Mouse (Mus musculus) naive thymus-derived CD4-positive, alpha-beta T cell, adult 2 months (primary cell): ENCODE data around the gene Ap4e1.

ENCODE experiments used
- DNase-seq: peaks from one replicate; pipeline ENCODE4 v3.0.0-alpha.2; 2011; ENCODE audit warnings: low read depth

Ap4e1 gene

DNA sequence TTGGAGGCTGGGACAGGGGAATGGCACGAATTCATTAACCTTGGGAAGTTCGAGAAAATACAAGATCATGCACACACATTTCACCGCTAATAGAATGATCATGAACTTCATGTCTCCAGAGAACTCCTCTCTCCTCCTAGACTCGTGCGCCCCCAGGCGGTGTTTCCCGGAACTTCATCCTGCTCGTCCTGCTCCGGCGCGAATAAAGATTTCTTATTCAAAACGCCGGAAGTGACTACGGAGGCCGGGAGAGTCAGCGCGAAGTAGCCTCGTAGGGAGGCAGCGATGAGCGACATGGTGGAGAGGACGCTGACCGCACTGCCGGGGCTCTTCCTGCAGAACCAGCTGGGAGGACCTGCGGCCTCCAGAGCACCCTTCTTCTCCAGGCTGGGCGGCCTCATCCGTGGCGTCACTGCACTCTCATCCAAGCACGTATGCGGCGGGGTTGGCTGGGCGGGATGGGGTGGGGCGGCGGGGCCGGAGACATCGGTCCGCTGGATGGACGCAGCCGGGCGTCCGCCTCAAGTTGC, at the start of gene Ap4e1:
TSS of gene Ap4e1 (plus strand) at position 249 of the 530 bp plus-strand sequence.
- peak; percentile 97 for DNase-seq

DNA sequence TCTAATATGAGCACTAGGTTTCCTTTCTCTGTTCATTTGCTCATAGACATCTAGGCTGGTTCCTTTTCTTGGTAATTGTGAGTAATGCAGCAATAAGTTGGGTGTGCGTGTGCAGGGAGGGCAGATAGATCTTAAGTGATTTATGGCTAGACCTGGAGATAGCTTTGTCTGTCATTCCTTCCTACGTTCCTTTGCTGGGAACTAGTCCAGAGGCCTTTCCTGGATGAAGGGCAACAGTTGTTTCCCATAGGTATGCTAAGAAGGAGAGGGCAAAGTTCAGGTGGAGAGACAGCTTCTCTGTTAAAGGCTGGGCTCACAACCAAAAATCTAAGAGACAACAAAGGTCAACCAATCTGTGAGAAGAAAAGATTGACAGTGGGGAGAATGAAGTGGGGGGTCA, 46.8 kb upstream of the Ap4e1 start:
- DNase-seq: no peak

DNA sequence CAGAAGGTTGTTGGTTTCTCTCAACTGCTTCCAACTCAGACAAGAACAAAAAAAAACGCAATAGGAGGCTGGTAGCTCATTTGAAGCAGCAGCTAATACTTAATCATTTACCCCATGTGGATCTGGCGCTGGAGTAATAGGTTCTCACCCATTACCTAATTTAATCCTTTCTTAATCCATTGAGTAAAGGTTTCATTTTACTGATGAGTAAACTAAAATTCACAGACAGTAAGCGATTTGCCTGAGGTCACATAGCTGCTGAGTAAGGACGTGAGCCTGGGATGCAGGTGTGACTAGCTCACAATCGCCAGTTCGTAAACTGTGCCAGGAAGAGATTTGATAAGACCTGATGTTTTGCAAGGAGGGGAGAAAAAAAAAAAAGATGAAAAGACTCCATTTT, 31.1 kb upstream of the Ap4e1 start:
- no peak for DNase-seq

DNA sequence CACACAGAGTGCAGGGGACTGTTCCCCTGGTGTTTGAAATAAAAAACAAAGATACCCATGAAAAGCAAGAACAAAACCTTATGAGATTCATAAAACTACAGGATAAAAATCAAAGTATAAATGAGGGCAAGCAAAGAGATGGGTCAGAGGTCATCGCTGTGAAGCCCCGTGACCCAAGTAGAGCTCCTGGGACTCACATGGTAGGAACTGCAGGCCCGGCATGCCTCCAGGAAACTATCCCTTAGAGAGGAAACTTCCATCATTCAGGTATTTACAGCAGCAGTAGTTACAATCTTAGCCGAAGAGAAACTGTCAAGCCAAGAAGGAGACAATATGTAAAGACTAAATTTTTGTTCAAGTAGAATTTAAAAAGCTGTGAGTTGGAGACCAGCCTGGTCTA, 25.3 kb upstream of the Ap4e1 start:
- no peak for DNase-seq

DNA sequence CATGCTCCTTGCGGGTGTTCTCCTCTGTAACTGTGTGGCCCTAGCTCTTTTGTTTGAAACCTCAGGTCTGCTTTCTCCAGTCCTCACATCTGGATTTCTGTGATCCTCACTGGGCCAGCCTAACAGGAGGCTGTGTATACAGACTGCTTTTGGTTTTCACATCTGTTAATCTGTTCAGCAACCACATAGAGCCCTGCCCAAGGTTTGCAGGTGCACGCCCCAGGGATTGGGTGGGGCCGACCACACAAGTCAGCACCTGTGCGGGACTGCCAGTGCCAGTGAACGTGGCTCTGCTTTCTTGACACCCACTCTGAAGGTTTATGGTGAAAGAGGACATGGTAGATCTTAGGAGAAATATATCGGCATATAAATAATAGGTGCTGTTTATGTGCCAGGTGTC, 18.6 kb upstream of the Ap4e1 start:
- DNase-seq: no peak

DNA sequence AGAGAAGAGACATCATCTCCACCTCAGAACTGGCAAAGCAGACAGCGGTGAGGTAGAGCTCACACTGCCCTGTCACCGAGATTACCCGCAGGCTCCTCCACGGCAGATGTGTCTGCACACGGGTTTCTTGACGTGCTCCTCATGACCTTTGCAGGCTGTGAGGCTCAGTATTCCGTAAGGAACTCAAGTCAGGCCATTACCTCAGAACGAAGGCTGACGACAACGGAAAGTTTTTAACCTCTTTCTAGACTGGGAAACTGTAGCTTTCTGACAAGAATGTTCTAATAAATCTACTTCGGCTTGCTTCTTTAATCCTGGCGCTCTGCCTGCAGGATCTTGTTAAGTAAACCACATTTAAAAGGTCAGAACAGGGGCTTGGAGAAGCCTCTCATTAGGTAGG, 15.8 kb upstream of the Ap4e1 start:
- DNase-seq: no peak

DNA sequence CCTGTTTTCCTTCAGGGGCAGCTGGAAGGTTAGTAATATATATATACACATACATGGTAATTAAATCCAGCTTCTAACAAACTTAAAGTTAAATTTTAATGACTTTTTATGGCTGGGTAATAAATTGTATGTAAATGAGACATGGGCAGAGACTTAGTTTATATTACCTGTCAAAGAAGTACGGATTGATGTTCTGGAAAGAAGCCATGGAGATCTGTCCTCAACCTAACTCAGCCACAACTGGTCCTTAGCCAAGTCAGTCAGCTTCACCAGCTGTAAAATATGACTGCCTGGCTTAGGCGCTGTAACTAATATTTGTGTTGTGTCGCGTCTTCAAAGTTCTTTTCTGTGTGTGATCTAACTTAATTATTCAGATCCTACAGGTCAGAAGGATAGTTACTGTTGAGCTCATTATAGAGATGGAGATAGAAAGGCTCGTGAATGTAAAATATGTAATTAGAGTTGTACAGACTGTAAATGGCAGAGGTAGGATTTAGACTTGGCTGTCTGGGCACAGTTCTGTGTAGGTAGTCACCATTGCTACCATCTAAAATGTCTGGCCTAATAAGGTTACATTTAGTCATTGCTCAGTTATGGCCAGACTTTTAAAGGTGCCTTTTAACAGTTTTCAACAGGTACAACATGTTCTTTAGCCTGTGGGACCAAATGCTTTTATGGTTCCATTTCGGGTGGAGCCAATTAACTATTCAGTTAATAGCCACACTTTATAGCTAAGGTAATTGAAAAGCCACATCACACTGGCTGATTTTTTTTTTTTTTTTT, 13.9 kb upstream of the Ap4e1 start:
- no peak for DNase-seq

DNA sequence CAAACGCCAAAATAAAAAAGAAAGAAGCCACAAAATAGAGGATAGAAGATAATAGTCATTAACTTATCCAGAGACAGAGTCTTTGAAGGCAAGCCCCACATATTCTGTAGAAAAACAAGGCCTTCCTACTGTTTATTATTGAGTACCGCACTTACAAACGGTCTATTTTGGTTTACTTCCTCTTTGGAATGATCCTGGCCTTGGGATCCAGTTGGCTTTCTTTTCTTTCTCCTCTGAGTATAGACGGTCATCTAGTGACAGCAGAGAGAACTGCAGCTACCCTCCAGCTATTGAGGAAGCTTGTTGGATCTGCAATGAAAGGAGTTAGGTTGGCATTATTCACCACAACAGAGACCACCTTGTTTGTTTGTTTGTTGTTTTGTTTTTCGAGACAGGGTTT, 11.8 kb upstream of the Ap4e1 start:
- DNase-seq: no peak

DNA sequence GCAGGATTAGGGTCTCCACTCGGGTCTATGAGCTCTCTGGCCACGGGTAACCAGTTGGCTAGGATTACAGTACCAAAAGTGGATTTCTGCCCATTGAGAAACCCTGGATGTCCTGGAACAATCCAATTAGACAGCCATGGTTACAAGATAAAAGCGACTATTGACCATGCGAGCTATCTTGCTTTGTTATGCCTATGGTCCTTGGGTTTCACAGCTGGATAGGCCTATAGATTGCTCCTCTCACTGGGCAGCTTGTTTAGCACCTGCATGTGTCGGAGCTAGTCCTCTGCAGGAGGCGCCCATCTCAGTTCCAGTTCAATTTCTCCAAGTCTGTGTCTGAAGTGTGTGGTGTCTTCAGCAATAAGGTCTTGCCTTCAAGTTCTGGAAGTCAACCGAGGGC, 10.3 kb upstream of the Ap4e1 start:
- DNase-seq: no peak

DNA sequence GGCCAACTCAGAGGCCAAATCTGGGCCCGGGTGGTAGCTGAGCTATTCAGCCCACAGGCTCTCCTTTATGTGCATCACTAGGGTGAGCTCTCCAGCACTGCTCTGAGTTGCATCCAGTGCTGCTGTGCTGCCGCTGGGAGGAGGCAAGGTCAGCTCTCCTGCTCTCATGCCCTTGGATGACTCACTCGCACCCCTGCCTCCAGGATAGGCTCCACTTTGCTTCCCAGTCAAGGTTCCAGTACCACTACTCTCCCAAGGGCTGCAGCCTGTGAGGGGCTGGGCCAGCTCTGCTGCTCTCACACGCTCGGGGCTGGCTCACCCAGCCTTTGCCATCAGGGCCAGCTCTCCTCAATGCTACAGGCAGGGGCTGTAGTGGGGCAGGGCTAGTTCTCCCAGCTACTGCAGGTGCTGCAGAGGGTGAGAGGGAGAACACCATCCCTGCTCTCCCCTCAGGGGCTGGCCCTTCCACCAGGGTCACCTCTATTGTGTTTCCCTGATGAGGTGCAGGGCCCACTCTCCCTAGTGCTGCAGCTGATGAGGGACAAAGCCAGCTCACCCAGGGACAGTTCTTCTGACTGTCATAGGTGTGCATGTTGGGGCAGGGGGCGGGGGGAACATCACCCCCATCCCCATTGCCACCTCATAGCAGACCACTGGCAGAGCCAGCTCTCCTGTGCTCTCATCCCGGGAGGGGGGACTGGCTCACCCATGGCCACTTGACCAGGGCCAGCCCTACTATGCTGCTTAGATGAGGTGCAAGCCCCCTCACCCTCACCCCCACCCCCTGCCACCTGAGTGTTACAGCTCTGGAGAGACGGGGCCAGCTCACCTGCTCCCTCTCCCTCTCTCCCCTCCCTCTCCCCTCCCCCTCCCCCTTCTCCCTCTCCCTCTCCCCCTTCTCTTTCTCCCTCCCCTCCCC, 7.9 kb upstream of the Ap4e1 start:
- no peak for DNase-seq

DNA sequence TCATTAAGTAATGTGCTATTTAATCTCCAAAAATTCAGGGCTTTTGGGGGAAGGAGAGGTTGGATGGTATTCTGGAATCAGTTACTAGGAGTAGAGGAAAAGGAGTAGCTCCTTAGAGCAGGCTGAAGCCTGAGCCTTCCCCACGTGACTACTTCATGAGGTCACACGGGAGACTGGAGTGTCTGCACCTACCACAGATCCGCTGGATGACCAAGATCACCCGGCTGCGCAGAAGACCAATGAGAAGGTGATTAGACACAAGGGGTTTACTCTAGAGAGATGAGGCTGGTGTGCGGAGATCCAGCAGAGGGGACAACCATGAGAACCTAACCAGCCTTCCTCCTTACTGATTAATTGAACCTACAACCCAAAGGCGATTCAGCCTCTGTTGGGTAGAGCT, 4.5 kb upstream of the Ap4e1 start:
- no peak for DNase-seq

DNA sequence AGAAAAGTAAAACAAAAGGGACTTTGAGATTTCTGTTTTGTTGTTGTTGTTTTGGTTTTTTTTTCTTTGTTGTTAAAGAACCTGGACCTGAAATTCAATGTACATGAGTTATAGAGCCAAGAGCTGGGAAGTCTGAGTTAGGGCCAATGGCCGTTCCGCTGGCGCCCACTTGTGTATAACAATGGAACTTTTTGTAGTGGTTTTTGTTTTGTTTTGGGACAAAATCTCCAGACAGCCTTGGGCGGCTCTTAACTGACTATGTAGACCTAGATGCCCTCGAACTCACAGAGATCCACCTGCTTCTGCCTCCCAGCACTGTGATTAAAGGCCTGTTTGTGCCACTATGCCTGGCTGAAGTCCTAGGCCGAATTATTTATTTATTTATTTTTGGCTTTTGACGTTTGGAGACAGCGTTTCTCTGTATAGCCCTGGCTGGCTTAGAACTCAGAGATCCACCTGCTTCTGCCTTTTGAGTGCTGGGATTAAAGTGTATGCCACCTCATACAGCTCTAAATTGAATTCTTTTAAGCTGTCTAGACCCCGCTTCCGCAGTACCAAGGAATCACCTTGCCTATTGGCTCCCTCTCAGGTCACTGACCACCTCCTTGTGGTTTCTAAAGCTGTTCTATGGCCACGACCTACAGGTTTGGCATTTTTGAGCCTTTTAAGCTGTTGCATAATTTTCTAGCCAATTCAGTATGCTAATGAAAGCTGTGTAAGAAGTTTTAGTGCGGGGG, 1.7 kb upstream of the Ap4e1 start:
- peak; percentile 79 for DNase-seq

DNA sequence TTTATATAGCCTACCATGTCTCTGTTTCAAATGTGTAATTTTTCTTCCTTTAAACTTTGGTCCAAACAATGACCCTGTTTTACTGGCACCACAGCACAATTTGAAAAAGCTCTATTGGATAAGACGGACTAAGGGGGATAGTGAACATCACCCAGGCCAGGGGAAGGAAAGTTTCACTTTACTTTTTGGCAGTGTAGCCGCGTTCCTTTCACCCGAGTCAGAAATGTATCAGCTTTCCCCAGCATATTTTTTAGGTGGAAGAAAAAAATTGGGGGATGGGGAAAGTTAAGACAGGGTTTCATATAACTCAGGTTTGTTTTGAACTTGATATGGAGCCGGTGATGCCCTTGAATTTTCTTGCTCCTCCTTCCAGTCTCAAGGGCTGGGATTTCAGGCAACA, 1.0 kb upstream of the Ap4e1 start:
- peak; percentile 9 for DNase-seq

DNA sequence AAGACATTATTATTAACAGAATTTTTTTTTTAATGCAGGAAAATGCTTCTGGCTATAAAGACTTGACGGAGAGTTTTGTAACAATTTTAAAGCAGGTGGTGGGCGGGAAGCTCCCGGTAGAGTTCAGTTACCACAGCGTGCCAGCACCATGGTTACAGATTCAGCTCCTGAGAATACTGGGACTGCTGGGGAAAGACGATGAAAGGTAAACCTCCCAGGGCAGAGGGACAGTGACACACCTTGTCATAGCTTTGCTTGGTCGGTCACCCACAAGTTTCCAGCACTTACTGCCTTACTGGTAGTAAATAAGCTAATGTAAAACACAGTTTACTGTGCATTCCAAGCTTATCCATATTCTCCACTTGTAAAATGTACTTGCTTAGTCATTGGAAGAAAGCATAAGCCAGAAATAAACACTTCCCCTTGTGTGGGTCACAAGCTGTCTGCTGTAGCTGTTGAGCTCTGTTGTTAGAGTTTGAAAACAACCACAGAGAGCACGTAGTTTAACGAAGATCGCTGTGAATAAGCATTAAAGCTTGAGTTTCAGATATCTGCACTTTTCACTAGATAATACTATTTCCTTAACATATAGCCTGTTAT, 26.6 kb downstream of the Ap4e1 start:
- DNase-seq: no peak

DNA sequence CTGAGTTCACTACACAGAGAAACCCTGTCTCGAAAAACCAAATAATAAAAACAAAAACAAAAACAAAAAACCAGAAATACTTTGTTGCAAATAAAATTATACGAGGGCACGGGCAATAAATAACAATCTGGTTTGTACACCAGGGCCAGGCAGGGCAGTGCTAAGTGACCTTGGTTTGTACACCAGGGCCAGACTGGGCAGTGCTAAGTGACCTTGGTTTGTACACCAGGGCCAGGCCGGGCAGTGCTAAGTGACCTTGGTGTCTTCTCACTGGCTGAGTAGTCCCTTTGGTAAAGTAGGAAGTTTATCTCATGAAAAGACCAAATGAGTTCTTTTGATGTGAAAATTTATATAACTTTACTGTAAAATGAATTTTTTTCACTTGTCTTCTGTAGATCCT, 28.8 kb downstream of the Ap4e1 start:
- no peak for DNase-seq

DNA sequence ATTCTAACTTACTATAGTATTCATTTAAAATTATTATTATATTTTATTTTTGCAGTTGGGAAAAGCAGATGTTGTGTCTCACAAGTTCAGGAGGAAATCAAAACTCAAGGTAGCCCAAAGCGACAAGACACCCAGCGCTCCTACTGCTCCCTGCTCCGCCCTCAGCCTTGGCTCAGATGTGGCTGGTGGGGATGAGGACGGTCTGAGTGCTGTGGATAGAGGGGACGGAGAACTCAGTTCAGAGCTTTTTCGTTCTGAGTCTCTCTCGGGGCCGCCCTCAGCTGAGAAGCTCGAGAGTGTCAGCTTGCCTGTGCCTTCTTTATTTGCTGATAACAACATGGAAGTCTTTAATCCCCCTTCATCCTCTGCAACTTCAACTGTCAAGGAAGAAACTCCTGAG, 53.0 kb downstream of the Ap4e1 start:
- no peak for DNase-seq

DNA sequence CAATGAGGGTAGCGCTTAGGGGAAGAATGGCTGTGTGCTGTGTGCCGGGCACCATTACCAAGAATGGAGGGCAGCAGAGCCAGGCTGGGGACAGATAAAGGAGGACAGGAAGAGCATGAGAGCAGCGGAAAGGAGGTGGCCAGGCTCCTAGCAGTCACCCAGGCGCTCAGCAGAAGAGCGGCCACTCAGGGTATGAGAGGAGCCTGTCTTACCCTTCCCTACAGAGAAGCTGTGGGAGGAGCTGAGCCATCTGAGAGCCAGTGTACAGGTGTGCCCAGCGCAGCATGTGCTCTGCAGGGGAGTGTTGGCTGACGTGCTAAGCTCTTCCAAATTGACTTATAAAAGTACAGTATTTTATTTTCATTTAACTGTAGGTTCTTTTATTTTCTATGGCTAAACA, 60.3 kb downstream of the Ap4e1 start:
- no peak for DNase-seq

DNA sequence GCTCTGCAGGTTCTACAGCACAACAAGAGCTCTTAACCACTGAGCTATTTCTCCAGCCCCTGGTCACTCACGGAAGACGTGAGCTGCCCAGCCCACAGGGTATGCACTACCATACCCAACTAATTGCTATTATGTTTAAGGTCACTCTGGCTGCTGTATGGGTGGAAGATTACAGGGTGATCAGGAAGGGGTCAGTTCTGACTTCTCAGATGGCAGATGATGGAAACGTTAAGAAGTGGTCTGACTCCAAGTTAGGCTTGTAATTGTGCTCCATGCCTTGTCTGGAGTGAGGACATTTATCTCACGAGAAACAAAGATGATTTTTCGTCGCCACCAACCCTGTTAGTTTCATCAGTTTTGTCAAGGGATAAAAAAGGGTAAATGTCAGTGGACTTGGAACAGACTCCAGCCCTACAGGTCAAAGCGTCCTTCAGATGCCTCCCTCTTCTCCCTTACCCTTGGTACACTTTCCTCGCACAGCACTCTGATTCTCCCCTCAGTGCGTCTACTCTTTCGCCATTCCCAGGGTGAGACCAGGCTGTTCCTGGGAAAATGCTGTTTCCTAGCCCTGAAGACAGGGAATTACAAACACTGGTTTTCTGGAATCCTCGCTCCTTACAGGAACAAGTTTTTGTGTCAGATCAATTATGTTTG, 61.4 kb downstream of the Ap4e1 start:
- DNase-seq: peak; percentile 26

DNA sequence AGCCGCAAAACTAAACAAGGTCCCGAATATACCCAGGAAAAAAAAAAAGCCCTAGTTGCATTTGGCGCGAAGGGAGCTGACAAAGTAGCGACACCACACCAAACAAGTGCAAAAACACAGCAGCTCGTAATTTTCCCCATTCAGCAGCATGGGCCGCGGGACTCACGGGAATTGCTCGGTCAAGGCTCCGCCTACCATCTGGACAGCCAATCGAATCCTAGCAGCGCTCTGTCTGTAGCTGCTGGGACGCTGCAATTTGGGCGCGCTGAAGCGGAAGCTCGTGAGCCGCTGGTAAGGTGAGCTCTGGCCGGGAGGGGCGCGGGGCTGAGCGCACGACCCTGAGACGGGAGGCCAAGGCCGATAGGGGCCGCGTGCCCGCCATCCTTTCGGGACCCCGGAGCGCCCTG, 61.9 kb downstream of the Ap4e1 start, which contains the start of gene Blvra:
TSS of gene Blvra (plus strand) at position 231 of the 407 bp plus-strand sequence.
- DNase-seq: peak; percentile 92

DNA sequence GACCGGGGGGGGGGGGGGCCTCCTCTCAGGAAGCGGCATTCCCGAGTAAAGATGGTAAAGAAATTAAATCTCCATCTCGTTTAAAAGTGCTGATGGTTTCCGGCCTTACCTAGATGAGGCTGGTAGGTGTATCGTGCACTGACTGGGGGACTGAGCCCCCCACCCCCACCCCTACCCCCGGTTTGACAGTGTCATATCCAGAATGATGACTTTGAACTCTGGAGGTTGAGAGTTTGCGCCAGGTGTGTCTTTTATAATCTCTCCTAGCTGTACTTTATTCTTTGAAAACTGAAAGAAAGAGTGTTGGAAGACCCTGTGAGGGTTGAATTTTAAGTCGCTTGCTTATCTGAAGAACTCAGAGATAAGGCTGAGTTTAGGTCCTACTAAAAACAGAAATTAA, 62.4 kb downstream of the Ap4e1 start:
- DNase-seq: no peak

DNA sequence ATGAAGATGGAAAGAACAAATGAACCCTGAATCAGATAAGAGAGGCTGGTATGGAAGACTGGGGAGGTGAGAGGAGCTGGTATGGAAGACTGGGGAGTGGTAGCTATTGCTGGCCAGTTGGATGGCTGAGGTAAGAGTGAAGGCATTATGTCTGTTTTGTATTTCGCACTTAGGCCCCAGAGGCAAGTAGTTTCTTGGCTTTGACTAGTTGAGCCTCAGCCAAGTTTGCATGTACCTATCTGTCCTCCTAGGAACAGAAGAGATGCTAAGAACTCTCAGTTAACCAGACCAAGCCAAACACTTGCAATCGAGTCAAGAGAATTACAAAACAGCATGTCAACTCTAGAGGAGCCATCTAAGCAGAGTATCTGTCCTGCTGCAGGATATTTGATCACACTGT, 65.6 kb downstream of the Ap4e1 start:
- no peak for DNase-seq
